Mouse (Mus musculus) testis, postnatal 14 days (tissue): ENCODE measurements around the gene Ncor2.

Experiments
- DNase-seq: peaks from one replicate; pipeline ENCODE4 v3.0.0; 2021; ENCODE audit warnings: low spot score

Ncor2 gene

DNA sequence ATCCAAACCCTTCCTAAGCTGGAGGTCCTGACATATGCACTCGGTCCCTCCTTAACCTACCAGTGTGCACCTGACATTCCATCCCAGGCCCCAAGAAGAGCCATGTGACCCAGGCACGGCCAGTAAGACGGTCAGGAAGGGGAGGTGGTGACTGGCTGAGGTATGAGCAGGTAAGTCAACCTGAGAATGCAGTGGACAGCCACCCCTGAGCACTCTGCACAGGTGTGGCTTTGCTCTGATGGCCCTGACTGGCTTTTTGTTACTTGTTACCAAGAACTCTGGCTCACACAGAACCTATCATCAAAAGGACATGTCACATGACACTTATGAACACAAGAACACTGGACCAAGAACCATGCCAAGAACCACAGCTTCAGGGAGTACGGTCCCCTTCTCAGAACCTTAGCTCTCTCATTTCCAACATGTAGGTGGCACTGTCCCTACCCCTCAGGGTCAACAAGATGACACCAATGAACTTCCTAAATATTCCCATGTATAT lies 53.0 kb downstream of the Ncor2 start:
- no peak for DNase-seq

DNA sequence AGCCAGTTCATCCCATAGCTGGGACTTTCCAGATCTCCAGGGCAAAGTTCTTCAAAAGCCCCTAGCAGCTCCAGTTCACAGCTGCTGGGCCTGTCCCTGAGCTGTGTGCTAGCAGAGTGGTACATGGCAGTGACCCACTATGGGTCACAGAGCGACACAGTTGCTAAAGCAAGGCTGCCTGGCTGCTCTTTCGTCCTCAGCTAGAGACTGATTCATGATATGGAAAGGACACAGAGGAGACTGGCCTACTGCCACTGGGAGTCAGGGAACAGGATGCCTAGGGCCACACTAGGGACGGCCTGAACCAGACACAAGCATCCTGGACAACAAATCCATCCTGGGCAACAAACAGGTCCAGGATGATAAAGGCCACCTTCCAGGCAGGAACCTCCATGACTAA lies 53.8 kb downstream of the Ncor2 start:
- no peak for DNase-seq

DNA sequence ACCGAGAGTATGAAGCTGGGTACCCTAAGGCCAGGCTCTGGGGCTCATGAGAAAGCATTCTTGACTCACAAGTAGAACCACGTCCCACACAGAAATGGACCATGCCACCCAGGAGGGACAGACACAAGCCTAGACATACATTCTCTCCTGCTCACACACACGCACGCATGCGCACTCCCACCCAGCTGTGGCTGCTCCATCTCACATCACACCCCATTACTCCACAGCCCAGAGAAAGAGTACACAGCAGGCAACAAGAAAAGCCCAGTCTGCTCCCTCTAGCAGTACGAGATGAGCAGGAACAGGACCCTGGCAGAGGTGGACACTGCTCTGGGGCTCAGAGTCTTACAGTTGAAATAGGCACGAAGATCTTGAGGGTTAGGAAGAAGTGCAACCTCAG lies 55.0 kb downstream of the Ncor2 start:
- no peak for DNase-seq

DNA sequence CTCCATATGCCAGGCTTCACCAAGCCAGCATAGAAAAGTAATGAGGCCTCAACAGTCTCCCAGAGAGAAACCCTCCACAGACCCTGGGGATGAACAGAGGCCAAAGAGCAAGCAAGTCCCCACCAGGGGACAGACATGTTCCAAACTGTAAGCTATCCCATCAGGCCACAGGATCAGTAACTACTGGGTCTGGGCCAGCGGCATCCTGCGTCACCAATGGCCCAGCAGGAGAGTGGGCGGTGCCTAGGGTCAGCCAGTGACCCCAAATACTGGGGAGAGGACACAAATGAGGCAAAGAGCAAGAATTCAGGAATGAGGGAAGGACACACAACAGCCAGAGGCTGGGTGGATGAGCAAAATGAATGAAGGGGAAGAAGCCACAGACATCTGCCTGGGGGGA lies 55.8 kb downstream of the Ncor2 start:
- DNase-seq = no peak

DNA sequence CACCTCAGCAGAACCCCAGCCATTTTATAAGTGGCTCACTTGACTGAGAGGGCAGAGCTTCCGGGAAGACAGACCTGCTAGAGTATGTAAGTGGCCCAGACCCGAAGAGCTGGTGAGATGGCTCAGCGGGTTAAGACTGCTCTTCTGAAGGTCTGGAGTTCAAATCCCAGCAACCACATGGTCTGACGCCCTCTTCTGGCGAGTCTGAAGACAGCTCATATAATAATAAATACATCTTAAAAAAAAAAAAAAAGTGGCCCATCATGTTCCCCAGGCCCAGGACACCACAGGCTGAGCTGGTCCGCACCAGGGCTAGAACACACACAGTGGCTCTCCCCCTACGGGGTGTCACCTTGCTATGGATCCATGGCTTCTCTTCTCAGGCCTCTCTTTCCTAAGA lies 56.5 kb downstream of the Ncor2 start:
- DNase-seq = no peak

DNA sequence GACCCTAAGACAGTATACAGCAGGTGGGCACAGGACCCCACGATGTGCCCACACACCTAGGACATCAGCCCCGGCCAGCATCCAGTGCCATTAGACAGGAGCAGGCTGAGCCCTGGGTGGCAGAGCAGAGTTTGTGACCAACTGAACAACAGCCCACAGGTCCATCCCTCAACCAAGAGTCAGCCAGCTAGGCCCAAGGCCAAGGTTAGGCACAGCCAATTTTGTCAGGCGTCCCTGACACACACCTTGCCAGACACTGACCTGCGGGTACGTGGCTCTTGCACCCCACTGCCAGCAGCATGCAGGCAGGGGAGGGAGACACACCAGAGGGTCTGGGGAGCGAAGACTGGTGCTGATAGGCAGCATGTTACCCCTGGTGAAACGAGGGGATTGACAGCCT lies 57.0 kb downstream of the Ncor2 start:
- no peak for DNase-seq

DNA sequence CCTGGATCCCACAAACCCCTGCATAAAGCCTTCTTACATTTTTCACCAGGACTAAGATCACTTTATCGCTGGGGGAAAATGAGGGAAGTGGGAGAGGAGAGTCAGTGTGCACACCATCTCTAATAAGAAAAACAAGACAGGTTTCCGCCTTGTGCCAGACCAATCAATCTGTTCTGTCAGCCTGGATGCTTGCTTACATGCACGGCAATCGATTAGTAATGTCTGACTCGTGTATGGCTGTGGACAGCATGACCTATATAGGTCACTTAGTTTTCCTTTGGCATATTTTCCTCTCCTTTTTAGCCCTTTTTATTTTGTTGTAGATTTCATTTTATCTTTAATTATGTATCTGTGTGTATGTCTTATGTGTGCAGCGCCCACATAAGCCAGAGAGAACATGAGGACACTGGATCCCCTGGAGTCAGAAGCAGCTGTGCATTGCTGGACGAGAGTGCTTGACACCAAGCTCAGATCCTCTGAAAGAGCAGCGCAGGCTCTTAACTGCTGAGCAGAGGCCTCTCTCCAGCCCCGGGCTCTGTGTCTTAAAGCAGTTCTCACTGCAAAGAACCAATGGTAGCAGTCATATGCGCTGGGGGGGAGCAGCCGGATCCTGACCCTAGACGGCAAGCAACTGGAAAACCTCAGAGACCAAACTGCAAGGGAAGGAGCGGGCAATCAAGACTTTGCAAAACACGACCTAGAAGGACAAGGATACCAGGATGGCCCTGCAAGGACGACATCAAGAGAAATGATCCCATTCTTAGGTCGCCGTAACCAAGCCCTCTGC lies 58.3 kb downstream of the Ncor2 start:
- no peak for DNase-seq

DNA sequence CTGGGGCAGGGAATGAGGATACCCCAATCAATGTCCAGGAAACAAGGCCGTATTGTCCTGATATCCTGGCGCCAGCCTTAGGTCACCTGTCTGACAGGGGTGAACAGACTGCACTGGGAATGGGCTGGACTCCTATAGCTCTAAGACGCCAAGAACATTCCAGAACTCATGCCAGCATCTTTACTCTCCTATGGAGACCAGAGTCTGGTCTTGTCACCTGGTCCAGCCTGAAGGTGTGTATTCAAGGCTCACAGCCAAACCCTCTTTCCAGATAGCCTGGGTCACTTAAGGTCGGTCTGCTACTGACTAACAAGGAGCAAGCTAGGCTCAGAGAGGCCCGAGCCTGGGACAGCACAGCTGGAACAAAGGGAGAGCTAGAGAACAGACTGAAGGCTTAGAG lies 61.8 kb downstream of the Ncor2 start:
- no peak for DNase-seq

DNA sequence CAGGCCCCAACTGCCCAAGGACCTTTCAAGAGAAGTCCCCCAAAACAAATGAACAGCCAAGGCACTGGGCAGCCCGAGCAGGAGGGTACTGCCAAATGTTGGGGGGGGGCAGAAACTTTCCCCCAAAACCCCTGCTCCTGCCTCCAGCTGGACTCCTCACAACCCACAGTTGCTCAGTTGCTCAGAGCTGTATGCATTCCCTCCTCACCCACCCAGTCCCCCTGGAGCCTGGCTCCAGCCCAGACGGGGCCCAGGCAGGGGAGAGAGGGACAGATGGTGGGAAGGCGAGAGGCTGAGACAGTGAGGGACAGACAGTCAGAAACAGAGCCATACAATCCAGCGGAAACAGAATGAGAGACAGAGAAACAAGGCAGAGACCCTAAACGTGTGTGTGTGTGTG lies 66.0 kb downstream of the Ncor2 start:
- DNase-seq = no peak

DNA sequence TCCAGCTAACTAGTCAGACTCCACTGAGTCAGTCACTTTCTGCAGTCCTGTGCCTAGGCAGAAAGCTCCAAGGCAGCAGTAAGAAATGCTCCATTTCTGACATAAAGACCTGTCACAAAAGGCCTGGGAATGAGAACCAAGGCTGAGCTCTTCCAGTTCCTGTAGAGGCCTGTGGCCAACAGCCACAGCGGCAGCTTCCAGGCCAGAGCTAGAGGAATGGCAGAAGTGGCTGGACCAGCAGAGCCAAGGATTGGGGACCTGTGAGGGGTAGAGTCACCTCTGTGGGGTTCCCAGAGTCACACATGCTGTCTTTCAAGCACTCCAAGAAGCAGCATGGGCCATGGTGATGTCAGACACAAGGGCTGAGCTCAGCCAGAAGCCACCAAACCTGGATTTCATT lies 66.4 kb downstream of the Ncor2 start:
- no peak for DNase-seq

DNA sequence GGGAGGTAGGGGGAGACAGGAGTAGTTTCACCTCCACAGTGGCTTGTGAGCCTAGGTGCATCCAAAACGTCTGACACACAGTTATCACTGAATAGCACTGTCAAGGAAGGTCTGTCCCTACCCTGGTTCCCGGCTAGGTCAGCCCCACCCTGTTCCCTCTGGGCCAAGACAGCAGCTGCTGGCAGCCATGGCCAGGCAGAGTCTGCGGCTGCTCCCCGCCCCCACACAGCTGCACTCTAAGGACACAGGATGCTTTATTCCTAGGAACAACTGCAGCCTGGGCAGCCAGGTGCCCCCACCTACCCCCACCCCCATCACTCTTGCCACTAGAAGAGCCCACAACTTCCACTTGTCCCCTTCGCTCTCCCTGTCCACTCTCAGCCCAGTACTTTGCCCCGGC lies 67.9 kb downstream of the Ncor2 start:
- peak; percentile 52 for DNase-seq

DNA sequence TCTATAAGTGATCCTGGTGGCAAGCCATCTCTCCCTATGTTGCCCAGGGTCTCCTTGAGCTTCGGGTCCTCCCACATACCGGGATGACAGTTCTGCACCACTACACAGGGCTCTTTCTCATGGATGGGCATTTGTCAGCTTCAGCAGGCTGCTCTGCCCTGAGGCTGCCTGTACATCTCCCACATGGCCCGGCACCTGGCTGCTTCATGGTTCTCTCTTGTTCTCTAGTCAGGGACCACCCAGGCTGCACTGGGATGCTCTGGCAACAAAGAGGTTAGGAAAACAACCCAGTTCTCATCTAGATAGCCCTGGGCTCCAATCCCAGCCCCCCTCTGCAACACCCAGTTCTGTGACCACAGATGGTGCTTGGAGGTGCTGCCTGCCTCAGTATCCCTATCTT lies 68.3 kb downstream of the Ncor2 start:
- DNase-seq = no peak

DNA sequence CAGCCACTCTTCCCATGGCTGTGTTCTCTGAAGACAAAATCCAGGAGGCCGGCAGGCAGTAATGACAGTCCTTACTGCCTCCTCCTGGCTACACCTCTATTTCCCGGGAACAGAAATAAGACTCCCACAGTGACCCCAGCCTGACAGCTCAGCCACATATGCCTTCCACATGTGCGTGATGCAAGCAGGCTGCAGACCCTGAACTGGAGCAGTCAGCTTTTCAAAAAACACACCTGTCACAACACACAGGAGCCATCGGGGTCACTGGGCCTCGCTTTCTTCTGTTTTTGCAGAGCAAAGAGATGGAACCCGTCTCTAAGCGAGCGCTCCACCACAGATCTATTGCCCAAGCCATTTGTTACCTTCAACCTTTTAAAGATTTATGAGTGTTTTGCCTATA lies 68.8 kb downstream of the Ncor2 start:
- no peak for DNase-seq

DNA sequence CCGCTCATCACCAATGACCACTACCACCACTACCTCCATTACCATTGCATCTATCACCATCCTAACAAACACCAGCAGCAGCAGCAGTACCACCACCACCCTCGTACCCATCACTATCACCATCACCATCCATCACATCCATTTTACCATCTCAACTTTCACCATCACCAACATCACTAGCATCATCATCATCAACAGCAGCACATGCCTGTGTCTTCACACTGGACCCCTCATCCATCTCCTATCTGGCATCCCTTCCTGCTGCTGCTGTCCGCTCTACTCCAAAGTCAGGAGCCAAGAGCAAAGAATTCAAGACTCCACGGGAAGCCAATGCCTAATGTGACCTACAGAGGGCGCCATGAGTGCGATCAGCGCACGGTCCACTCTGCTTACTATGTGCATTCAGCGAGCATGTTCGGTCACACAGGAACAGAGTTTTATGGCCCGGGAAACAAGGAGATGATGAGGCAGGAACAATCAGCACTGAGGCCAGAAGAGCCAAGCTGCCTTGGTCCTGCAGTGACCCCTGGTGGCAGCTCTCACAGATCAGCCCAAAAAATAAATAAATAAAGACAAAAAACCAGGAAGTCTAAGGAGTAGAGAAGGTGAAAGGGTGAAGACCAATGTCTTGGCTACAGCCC lies 71.9 kb downstream of the Ncor2 start:
- peak; percentile 22 for DNase-seq

DNA sequence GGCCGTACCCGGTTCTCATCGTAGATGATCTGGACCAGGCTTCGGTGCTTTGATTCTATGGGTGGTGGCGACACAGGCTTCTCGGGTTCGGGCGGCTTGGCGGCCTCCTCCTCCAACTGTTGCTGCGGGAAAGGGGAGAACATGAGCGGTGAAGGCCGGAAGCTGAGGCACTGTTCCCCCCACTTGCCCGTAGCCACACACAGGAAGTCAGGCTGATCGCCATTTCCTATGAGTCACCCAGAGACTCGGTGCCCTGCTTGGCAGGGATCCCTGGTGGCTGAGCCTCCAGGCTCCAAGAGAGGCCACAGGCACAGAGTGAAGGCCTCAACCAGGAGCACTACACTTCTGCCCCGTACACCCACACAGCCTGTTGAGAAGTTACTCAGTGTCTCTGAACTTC lies 72.8 kb downstream of the Ncor2 start:
- no peak for DNase-seq

DNA sequence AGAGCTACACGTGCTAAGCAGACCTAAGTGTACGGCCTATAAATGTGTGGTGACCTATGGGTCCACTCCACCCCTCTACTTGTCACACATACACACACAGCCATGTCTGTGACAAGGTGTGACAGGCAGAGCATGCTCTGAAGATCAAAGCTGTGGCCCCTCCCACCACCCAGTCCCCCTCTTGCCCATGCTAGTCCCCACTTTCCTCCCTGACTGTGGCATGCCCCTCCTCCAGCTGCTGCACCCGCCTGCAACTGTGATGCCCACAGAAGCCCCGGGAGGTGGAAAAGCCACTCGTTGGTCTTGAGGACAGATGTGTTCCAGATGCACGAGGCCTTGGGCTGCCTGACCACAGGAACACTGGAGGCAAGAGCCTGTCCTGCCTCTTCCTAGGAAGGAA lies 74.2 kb downstream of the Ncor2 start:
- DNase-seq = no peak

DNA sequence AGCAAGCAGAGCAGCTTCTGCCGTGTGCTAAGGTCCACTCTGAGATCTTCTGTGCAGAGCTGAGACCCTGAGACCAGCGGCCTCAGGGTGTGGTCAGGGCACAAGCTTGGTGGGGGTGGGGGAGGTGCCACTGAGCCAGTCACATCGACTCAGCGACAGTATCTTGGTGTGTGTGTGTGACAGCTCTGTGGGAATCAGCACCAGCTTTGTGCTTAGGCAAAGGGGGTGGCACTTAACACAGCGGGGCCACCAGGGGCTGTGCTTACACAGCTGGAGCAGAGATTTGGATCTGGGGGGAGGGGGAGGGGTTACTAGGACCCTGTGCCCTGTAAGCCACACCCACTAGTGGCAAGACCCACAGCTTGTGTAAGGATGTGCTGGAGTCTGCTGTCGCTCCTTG lies 75.6 kb downstream of the Ncor2 start:
- no peak for DNase-seq

DNA sequence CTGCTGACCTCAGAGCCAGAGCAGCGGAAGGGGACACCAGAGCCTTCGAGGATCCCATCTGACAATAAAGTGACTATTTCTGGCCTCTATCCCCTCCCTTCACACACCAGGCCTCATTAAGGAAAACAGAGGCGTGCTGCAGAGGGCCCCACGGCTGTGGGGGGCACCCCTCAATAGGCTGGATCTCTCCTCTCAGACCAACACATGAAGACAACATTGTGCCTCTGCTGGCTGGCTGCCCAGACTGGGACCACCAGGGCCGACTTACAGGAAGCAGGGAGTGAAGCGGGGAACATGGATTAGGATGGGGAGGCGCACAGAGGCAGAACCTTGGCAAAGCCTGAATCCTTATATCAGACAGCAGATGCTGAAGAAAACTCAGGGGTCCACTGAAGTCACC lies 76.1 kb downstream of the Ncor2 start:
- no peak for DNase-seq

DNA sequence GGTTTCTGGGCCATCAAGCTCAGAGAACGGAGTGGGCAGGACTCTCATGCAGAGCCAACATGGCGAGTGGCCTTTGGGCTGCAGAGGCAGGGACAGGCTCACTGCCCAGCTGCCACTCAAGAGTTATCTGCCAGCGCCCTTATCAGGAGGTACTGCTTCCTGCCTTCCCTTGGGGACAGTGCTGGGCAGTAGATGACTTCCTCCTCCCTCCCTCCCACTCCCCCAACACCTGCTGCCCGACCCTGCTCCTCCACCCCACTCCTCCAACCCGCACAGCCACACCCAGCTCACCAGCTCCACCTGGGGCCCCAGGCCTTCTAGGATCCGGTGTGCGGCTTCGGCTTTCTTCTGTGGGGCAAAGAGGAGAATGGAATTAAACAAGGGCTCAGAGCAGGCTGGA lies 76.7 kb downstream of the Ncor2 start:
- no peak for DNase-seq

DNA sequence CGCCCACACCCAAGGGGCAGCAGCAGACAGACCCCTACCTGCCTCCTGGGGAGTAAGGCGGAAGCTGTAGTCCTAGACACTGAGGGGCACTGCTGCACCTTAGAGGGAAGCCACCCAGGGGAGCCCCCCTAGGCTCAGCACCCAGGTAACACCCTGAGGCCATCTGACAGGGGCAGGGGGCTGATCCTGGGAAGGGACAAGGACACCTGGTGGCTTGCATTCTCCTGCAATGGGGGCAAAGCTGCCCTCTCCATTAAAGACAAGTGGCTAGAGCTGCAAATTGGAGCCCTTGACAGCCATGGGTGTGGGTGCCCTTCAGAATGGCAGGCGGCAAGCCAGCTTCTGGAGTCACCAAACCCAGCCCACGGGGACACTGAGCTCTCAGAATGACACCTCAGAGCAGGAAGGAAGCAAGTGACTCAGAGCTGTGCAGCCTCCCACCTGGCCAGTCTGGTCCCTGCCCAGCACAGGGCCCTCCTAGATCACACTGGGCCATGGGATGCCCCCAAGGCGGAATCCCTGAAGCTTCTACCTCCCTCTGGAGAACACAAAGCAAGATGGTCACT lies 79.2 kb downstream of the Ncor2 start:
- no peak for DNase-seq

DNA sequence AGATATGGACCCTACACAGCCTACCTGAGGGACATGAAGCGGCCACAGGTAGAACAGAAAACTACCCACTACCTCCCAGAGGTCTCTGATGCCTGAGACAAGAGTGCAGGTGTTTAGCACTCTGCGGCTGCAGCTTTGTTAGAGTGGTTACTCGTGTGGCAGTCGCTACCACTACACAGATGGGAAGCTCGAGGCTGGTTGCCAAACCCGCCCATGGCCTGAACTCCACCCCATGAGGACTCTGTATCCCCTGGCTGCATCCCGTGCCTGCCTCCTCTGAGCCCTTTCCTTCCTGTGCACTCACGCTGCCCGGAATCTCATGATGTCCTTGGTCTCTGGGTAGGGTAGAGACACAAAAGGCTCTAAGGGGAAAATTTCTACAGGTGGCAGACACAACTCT lies 80.3 kb downstream of the Ncor2 start:
- no peak for DNase-seq

DNA sequence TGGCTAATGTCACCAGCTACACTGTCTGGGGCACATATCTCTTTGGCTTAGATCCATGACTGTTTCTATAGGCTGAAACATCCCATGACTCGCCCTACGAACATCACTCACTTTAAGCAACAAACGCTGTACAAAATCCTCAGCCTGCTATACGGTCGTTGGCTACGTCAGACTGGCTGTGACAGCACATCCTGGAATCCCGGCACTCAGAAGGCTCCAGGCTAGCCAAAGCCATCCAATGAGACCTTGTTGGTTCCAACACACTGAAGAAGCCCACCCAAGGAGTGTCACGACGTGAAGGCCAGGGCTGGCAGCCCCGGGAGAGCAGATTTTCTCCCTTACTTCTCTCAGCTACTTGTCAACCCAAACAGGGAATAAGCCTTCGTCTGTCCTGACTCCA lies 82.7 kb downstream of the Ncor2 start:
- DNase-seq = no peak

DNA sequence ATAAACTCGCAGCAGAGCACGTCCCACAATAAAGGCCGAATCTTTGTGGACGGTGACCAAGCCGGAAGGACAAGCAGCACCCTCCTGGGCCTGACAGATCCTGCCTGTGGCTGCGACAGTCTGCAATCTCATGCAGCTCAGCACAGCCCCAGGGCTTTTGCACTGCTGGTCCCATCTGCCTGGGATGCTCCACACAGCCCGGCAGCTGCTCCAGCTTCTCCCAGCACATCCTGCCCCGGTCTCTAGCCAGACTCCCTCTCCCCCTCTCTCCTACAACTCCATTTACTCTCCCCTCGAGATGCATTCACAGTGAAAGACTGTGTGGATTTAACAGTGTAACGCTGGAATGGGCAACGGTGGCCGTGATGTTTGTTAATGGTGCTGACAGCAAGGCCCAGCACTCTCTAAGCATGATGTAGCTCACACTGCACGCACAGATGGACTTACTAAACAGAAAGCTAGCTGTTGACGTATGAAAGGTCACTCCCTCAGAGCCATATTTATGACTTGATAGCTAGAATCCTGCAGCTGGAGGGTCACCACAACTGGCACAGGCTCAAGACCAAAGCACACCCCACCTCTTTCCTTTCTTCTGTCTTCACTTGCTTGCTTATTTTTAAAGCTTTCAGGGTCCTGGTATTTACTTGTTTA lies 83.4 kb downstream of the Ncor2 start:
- DNase-seq = no peak
